Mouse (Mus musculus): ENCODE results near the gene Tbc1d14.

- TF ChIP-seq POLR2AphosphoS5 (IDR thresholded peaks at IDR 0.05; ENCODE audit: insufficient replicate concordance, low read depth, low read length) (no peak), CTCF (IDR thresholded peaks at IDR 0.05; ENCODE audit: low read depth, low read length) (no peak), GATA2 (IDR thresholded peaks at IDR 0.05; ENCODE audit: borderline replicate concordance, low read depth, low read length) (no peak)
Observed at GRCm38 (mm10) chr5:36614124-36614523, 21.0 kb upstream of the Tbc1d14 start.

All from G1E (cell line).